Mouse (Mus musculus) lung, postnatal 0 days (tissue): ENCODE measurements at regions not wholly inside any gene's neighbourhood (a gene's known extent, or its start where the extent isn't known, plus 50 kb on each side); places are given as distances from the start of the nearest gene placed in this dataset.
"Not testable (repeated sequence)": the region's sequence is repeated elsewhere in the genome, so short reads cannot be mapped to it uniquely, and the experiment has no call there.

Experiments used
- ATAC-seq: fragments of 200-750 bp; cut with Nextera tagmentation; 2 replicates; pipeline ENCODE4 v1.8.0; 2017; ENCODE audit warnings: moderate library complexity
- DNase-seq: peaks from one replicate; pipeline ENCODE4 v3.0.0-alpha.2; 2016; ENCODE audit warnings: low spot score
- H3K27ac ChIP-seq: fragments of 300-500 bp; sonication (generic); 2 replicates; pipeline ENCODE4 v1.5.1; 2014; ENCODE audit warnings: antibody characterized with exemption, mild to moderate bottlenecking, low read length, mixed read lengths
- H3K27me3 ChIP-seq: fragments of 300-500 bp; sonication (generic); replicated peaks from 2 replicates; pipeline ENCODE4 v1.6.1; 2014; ENCODE audit warnings: low read length, mixed read lengths; ENCODE audit not compliant: insufficient read depth
- H3K36me3 ChIP-seq: fragments of 300-500 bp; sonication (generic); 2 replicates; pipeline ENCODE4 v1.6.1; 2014; ENCODE audit warnings: low read length, mixed read lengths; ENCODE audit not compliant: insufficient read depth
- H3K4me1 ChIP-seq: fragments of 300-500 bp; sonication (generic); 2 replicates; pipeline ENCODE4 v1.6.1; 2014; ENCODE audit warnings: antibody characterized with exemption, low read depth, low read length, mixed read lengths; ENCODE audit not compliant: insufficient read depth
- H3K4me2 ChIP-seq: fragments of 300-500 bp; sonication (generic); replicated peaks from 2 replicates; pipeline ENCODE4 v1.6.1; 2014; ENCODE audit warnings: low read depth, mild to moderate bottlenecking, low read length, moderate library complexity, mixed read lengths
- H3K4me3 ChIP-seq: fragments of 300-500 bp; sonication (generic); 2 replicates; pipeline ENCODE4 v1.5.1; 2014; ENCODE audit warnings: low read depth, low read length
- H3K9ac ChIP-seq: fragments of 300-500 bp; sonication (generic); replicated peaks from 2 replicates; pipeline ENCODE4 v1.6.1; 2014; ENCODE audit warnings: low read depth, mild to moderate bottlenecking
- H3K9me3 ChIP-seq: fragments of 300-500 bp; sonication (generic); 2 replicates; pipeline ENCODE4 v1.6.1; 2016; ENCODE audit warnings: low read length, mixed read lengths
- CTCF ChIP-seq: IDR thresholded peaks from 2 replicates; pipeline ENCODE4 v1.5.1; 2016; ENCODE audit warnings: antibody characterized with exemption, mild to moderate bottlenecking
- EP300 ChIP-seq: IDR thresholded peaks from 2 replicates; pipeline ENCODE4 v1.6.1; 2016; ENCODE audit warnings: antibody characterized with exemption, mild to moderate bottlenecking, control low read depth
- WGBS: fragments of 180-500 bp; shearing (Covaris S2); extraction: QIAGEN DNeasy Blood & Tissue Kit; methylation state at CpG from one replicate; pipeline ENCODE4 v1.1.7; 2014; 5-methylcytosine and 5-hydroxymethylcytosine counted together

- DNase-seq, result no peak
- 55% methylated on average over 3 of the region's 3 CpGs for WGBS
These were observed 171.7 kb downstream of the Plppr4 start for GRCm38 (mm10) chr3:117188782-117189500.

GRCm38 (mm10) chr3:117183654-117184184 is 177.0 kb downstream of the Plppr4 start:
- ATAC-seq (no peak), DNase-seq (no peak)
- H3K27me3 ChIP-seq, result no peaks in the 10 kb centered on the region
- no peak overlapping the region for H3K4me2 ChIP-seq
- no peak overlapping the region for H3K27ac ChIP-seq
- no peaks in the 10 kb centered on the region for H3K4me1 ChIP-seq
- 88% methylated on average over 4 of the region's 4 CpGs for WGBS
- H3K4me3 ChIP-seq, result no peak overlapping the region
- no peak for TF ChIP-seq CTCF
- TF ChIP-seq EP300, result no peak
- H3K9ac ChIP-seq, result no peak overlapping the region
- H3K36me3 ChIP-seq, result no peaks in the 10 kb centered on the region
- H3K9me3 ChIP-seq, result no peaks in the 10 kb centered on the region

More at GRCm38 (mm10) chr3:117188782-117189500, 171.7 kb downstream of the Plppr4 start:
- H3K27ac ChIP-seq, result no peak overlapping the region
- H3K4me3 ChIP-seq, result no peak overlapping the region
- no peak overlapping the region for H3K9ac ChIP-seq
- H3K9me3 ChIP-seq, result no peaks in the 10 kb centered on the region
- H3K4me1 ChIP-seq, result no peaks in the 10 kb centered on the region
- TF ChIP-seq EP300 (no peak), CTCF (no peak)
- no peaks in the 10 kb centered on the region for H3K36me3 ChIP-seq
- H3K4me2 ChIP-seq, result no peak overlapping the region
- ATAC-seq, result no peak
- H3K27me3 ChIP-seq, result no peaks in the 10 kb centered on the region

- TF ChIP-seq CTCF (no peak), EP300 (no peak)
- no peaks in the 10 kb centered on the region for H3K4me1 ChIP-seq
- H3K9me3 ChIP-seq, result no peaks in the 10 kb centered on the region
- no peak overlapping the region for H3K4me2 ChIP-seq
- no peaks in the 10 kb centered on the region for H3K27me3 ChIP-seq
- no peaks in the 10 kb centered on the region for H3K36me3 ChIP-seq
- no peak for ATAC-seq
- no peak overlapping the region for H3K9ac ChIP-seq
- DNase-seq, result no peak
- H3K27ac ChIP-seq, result no peak overlapping the region
- H3K4me3 ChIP-seq, result no peak overlapping the region
- 71% methylated on average over 2 of the region's 2 CpGs for WGBS
These were observed 190.9 kb downstream of the Plppr4 start for GRCm38 (mm10) chr3:117169740-117170139.

- H3K4me1 ChIP-seq, result no peaks in the 10 kb centered on the region
- no peak overlapping the region for H3K4me3 ChIP-seq
- no peak overlapping the region for H3K27ac ChIP-seq
- ATAC-seq (no peak), DNase-seq (no peak)
- no peak overlapping the region for H3K9ac ChIP-seq
- H3K27me3 ChIP-seq, result no peaks in the 10 kb centered on the region
- H3K36me3 ChIP-seq, result no peaks in the 10 kb centered on the region
- TF ChIP-seq EP300 (no peak), CTCF (no peak)
- no peak overlapping the region for H3K4me2 ChIP-seq
- WGBS, result 19% methylated on average over 1 of the region's 1 CpGs
- H3K9me3 ChIP-seq, result no peaks in the 10 kb centered on the region
These were observed 194.3 kb upstream of the Palmd start for GRCm38 (mm10) chr3:117163046-117163445.

- not testable (repeated sequence) for H3K27me3 ChIP-seq, H3K9me3 ChIP-seq, H3K4me1 ChIP-seq, ATAC-seq, H3K4me3 ChIP-seq, H3K4me2 ChIP-seq, H3K36me3 ChIP-seq, H3K9ac ChIP-seq, H3K27ac ChIP-seq, DNase-seq
- WGBS, result 91% methylated on average over 3 of the region's 3 CpGs
These were observed 191.9 kb upstream of the Palmd start for GRCm38 (mm10) chr3:117160689-117161088.

- ATAC-seq, result no peak
- Histone ChIP-seq H3K27me3 (no peaks in the 10 kb centered on the region), H3K4me3 (no peak overlapping the region), H3K4me1 (no peaks in the 10 kb centered on the region), H3K27ac (no peak overlapping the region), H3K9ac (no peak overlapping the region), H3K4me2 (no peak overlapping the region), H3K36me3 (no peaks in the 10 kb centered on the region), H3K9me3 (no peaks in the 10 kb centered on the region)
- WGBS, result 84% methylated on average over 6 of the region's 6 CpGs
- TF ChIP-seq EP300 (no peak), CTCF (no peak)
- no peak for DNase-seq
These were observed 186.5 kb upstream of the Palmd start for GRCm38 (mm10) chr3:117155274-117155673.
